ENCODE assay signal across 28 mouse cellular contexts in the genomic region with DNA sequence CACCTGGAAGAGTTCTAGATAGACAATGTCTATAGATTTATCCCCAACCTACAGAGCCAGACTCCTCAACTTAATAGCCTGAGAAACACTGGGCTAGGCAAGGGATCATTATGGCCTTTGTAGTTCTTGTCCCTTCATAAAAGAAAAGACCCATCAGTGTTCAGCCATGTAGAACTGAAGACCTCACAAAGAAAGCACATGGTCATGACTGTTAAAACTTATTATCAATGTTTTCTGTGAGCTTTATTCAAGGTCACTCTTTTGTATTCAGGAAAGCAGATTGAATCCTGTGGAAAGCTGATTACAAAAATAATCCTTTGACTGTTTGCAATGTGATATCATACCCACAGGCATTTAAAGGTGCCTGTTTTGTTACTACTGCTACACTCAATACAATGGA.
"Had no signal": no experiment of that assay in that cellular context is flagged by ENCODE, and none has a peak within 500 bp of the region (broad histone marks: within the 10 kb centered on the region; RNA-seq: fewer than 3 reads in every experiment).

No protein-coding gene starts in this region.

- H3K36me3 ChIP-seq: heart, embryonic 10.5 days; heart, embryonic 12.5 days; heart, embryonic 13.5 days; heart, embryonic 15.5 days; hindbrain, embryonic 10.5 days; hindbrain, embryonic 12.5 days; hindbrain, embryonic 13.5 days; hindbrain, embryonic 15.5 days; intestine, embryonic 15.5 days; kidney, embryonic 15.5 days had no signal

- H3K27ac ChIP-seq: heart, embryonic 10.5 days; heart, embryonic 13.5 days; heart, embryonic 15.5 days; hindbrain, embryonic 10.5 days; hindbrain, embryonic 12.5 days; hindbrain, embryonic 13.5 days; hindbrain, embryonic 14.5 days; hindbrain, embryonic 15.5 days; hindbrain, postnatal 0 days; intestine, embryonic 15.5 days; kidney, embryonic 15.5 days; kidney, postnatal 0 days; layer of hippocampus, adult 2 months had no signal

- H3K27me3 ChIP-seq: heart, embryonic 12.5 days; heart, embryonic 13.5 days; heart, embryonic 15.5 days; hindbrain, embryonic 12.5 days; hindbrain, embryonic 13.5 days; hindbrain, embryonic 15.5 days; intestine, embryonic 15.5 days; kidney, embryonic 15.5 days had no signal

- H3K4me3 ChIP-seq: heart, embryonic 10.5 days; heart, embryonic 12.5 days; heart, embryonic 13.5 days; heart, embryonic 15.5 days; hindbrain, embryonic 10.5 days; hindbrain, embryonic 12.5 days; hindbrain, embryonic 13.5 days; hindbrain, embryonic 15.5 days; intestine, embryonic 15.5 days; kidney, embryonic 15.5 days; layer of hippocampus, adult 2 months had no signal

- H3K4me1 ChIP-seq: heart, embryonic 10.5 days; heart, embryonic 12.5 days; heart, embryonic 13.5 days; heart, embryonic 15.5 days; hindbrain, embryonic 10.5 days; hindbrain, embryonic 12.5 days; hindbrain, embryonic 13.5 days; intestine, embryonic 15.5 days; kidney, embryonic 15.5 days had no signal

- DNase-seq: heart, postnatal 10 days; heart, postnatal 14 days; heart, postnatal 36 days; heart, postnatal 4 days; kidney, adult 11 months; kidney, adult 18-20 months; kidney, adult 8-10 months; kidney, adult 9 months; kidney, postnatal 10 days; kidney, postnatal 14 days; kidney, postnatal 25 days; kidney, postnatal 36 days; layer of hippocampus, adult 9-11 months; layer of hippocampus, postnatal 36 days had no signal
